Mouse (Mus musculus) ES-E14 (cell line): Measurements from ENCODE around the gene Rnf186.
A peak's percentile ranks its signal among the peaks of the same experiment; 100 is the strongest.

Source experiments
- CHD2 ChIP-seq: IDR thresholded peaks from 2 replicates; pipeline ENCODE4 v1.6.1; 2014; ENCODE audit warnings: mild to moderate bottlenecking, low read depth, low read length, inconsistent platforms
- HCFC1 ChIP-seq: IDR thresholded peaks from 2 replicates; pipeline ENCODE4 v1.6.1; 2012; ENCODE audit warnings: low read length, inconsistent platforms, borderline replicate concordance; ENCODE audit not compliant: insufficient read depth
- MAFK ChIP-seq: IDR thresholded peaks from 2 replicates; pipeline ENCODE4 v1.6.1; 2014; ENCODE audit warnings: mild to moderate bottlenecking, low read depth, low read length, inconsistent platforms; ENCODE audit not compliant: insufficient read depth
- ZC3H11A ChIP-seq: IDR thresholded peaks from 2 replicates; pipeline ENCODE4 v1.6.1; 2012; ENCODE audit warnings: low read depth, mild to moderate bottlenecking, inconsistent platforms, low read length, borderline replicate concordance
- ZNF384 ChIP-seq: IDR thresholded peaks from 2 replicates; pipeline ENCODE4 v1.6.1; 2012; ENCODE audit warnings: low read depth, low read length, inconsistent platforms

GRCm38 (mm10) chr4:138948257-138948656 lies 18.7 kb upstream of the Rnf186 start:
- TF ChIP-seq MAFK (no peak), CHD2 (no peak), HCFC1 (no peak), ZNF384 (no peak), ZC3H11A (peak; percentile 21; the same call in 1 of the 2 replicates)
